ENCODE assay signal across 12 mouse cellular contexts in genomic region chr14:71973016-71973415, GRCm38 (mm10).
"Had no signal": no experiment of that assay in that cellular context is flagged by ENCODE, and none has a peak within 500 bp of the region (broad histone marks: within the 10 kb centered on the region; RNA-seq: fewer than 3 reads in every experiment).

No protein-coding gene starts in this region.

- DNase-seq: kidney, adult 11 months; kidney, adult 9 months; kidney, postnatal 14 days; kidney, postnatal 4 days; layer of hippocampus, postnatal 36 days; liver, embryonic 13.5 days; lung, adult 2 months; lung, postnatal 14 days; lung, postnatal 4 days; midbrain, embryonic 14.5 days; right cerebral cortex, postnatal 14 days; thymus, postnatal 36 days had no signal
